Mouse (Mus musculus) ovary, adult 10 weeks (tissue): ENCODE measurements around the gene Fam186b. TPM values are rescaled to one million over a fixed set of nuclear protein-coding genes. Genes with fewer than 3 reads are reported as not detected.

ENCODE experiments used
- polyA plus RNA-seq: library from polyadenylated mRNA; stranded (reverse); fragments of 350-450 nt; fragmentation: Illumina TruSeq; extraction: RNeasy Lipid Tissue Mini Kit (QIAGEN cat#74804); gene quantifications from one replicate; pipeline ENCODE4 v1.2.3, GENCODE M21; 2014

Fam186b gene
- polyA plus RNA-seq: 0.29 TPM

GRCm38 (mm10) chr15:99295484-99295981 is at the start of gene Fam186b:
TSS of gene Fam186b (minus strand) at chr15:99295888.

GRCm38 (mm10) chr15:99294813-99295374 is 794 bp downstream of the Fam186b start, which contains the start of gene Prpf40b:
TSS of gene Prpf40b (plus strand) at chr15:99295087.

DNA sequence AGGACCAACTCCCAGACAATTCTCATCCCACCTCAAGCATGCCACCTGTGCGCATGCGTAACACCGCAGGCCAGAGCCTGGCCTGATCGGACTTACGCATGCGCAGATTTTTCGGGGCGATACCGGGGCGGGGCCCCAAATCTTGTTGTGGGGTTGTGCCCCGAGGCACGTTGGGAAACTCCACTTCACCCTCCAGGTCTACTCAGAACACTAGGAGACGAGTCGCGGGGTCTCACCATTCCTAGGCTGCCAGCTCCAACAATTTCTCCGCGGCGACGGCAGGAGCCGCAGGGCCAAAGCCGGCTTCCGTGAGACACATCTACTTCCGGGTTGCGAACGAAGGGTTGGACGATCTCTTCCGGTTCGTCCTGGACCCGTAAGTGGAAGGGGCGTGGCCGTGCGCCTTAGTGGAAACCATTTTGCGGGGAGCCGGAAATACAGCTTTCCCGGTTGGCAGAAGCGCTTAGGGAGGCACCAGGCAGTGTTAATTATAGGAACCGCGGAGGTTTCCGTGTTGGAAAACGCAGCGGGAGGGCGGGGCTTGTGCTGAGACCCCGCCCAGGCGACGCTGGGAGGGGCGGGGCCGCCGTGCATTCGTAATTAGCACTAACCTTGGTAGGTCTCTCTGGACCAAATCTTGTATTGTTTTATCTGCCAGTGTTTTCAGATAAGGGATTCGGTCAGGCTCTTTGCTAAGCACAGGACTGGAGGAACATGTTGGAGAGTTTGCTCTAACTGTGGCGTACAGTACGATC is 43.9 kb downstream of the Fam186b start, which contains the start of gene Mcrs1:
TSS of gene Mcrs1 (minus strand) at position 336 of the 755 bp plus-strand sequence.

DNA sequence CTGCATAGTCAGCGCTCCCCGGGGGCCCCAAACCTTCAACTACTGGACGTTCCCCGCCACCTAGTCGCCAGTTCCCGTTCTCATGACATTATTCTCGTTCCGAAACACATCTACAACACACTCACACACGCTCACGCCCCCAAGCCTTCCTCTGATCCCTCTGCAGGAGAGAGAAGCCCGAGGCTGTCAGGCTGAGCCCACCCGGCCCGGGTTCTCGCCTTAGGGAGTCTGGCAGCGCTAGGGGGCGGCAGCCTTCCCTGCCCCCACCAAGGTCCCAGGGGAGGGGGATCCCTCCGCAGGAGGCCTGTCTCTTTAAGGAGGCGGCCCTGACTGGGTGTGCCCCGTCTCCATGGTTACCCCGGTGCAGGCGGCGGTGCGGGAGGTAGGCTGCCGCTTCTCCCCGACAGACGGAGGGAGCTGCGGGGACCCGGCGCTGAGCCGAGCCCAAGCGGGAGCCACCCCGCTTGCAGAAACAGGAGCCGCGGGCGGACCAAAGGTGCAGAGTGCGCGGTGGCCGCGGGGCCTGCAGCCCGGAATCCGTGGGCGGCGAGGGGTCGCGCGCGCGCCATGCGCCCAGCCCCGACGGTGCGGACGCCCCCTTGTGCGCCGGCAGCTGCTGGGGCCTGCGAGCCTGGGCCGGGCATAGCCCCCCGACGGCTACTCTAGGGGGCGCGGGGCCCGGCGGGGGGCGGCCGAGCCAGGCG is 71.3 kb downstream of the Fam186b start, which contains the start of gene Kcnh3:
TSS of gene Kcnh3 (plus strand) at position 654 of the 704 bp plus-strand sequence.

Other genes starting within 250 kb of the Fam186b start
- gene Prph, start 240.7 kb downstream of the Fam186b start, polyA plus RNA-seq: not detected
- gene Troap, start 221.3 kb downstream of the Fam186b start, polyA plus RNA-seq: 0.23 TPM
- gene C1ql4, start 208.1 kb downstream of the Fam186b start, polyA plus RNA-seq: not detected
- gene Dnajc22, start 202.7 kb downstream of the Fam186b start, polyA plus RNA-seq: not detected
- 84.2 TPM for gene Spats2, start 170.0 kb downstream of the Fam186b start, polyA plus RNA-seq
- not detected for gene Kcnh3, start 71.0 kb downstream of the Fam186b start, polyA plus RNA-seq
- gene Mcrs1, start 43.9 kb downstream of the Fam186b start, polyA plus RNA-seq: not detected
- gene Prpf40b, start 801 bp downstream of the Fam186b start, polyA plus RNA-seq: 4.0 TPM
- gene Fmnl3, start 74.6 kb upstream of the Fam186b start, polyA plus RNA-seq: 4.4 TPM
- gene Tmbim6, start 97.0 kb upstream of the Fam186b start, polyA plus RNA-seq: 170 TPM
- not detected for gene Nckap5l, start 161.9 kb upstream of the Fam186b start, polyA plus RNA-seq
- gene Bcdin3d, start 178.8 kb upstream of the Fam186b start, polyA plus RNA-seq: 1.1 TPM
- gene Faim2, start 232.3 kb upstream of the Fam186b start, polyA plus RNA-seq: not detected